Mouse (Mus musculus) heart, adult 2 months (tissue): ENCODE results near the gene Neurod1. TPM values are rescaled to one million over a fixed set of nuclear protein-coding genes. Genes with fewer than 3 reads are reported as not detected.
A peak's percentile ranks its signal among the peaks of the same experiment; 100 is the strongest.

Experiments used
- DNase-seq, 2 experiments: peaks; one replicate each; pipeline ENCODE4 v3.0.0; 2021
- H3K27ac ChIP-seq: fragments of 200-600 bp; 2 replicates; pipeline ENCODE4 v1.8.1; 2022
- H3K27me3 ChIP-seq: fragments of 200-500 bp; 2 replicates; pipeline ENCODE4 v1.6.1; 2012; ENCODE audit warnings: mild to moderate bottlenecking, low read length, inconsistent platforms, mixed read lengths; ENCODE audit not compliant: control insufficient read depth, insufficient read depth
- H3K36me3 ChIP-seq: fragments of 200-500 bp; 2 replicates; pipeline ENCODE4 v1.6.1; 2012; ENCODE audit warnings: low read length, inconsistent platforms; ENCODE audit not compliant: control insufficient read depth, insufficient read depth
- H3K4me1 ChIP-seq: fragments of 200-500 bp; 2 replicates; pipeline ENCODE4 v1.6.1; 2011; ENCODE audit warnings: low read length; ENCODE audit not compliant: control insufficient read depth, insufficient read depth
- H3K4me3 ChIP-seq: fragments of 200-600 bp; 2 replicates; pipeline ENCODE4 v1.8.1; 2022
- H3K79me2 ChIP-seq: fragments of 200-500 bp; replicated peaks from 2 replicates; pipeline ENCODE4 v1.6.1; 2012; ENCODE audit warnings: mild to moderate bottlenecking, inconsistent platforms, low read length, moderate library complexity, mixed read lengths; ENCODE audit not compliant: control insufficient read depth, insufficient read depth
- H3K9ac ChIP-seq: fragments of 200-500 bp; 2 replicates; pipeline ENCODE4 v1.6.1; 2012; ENCODE audit warnings: low read depth, mild to moderate bottlenecking, control low read depth, inconsistent platforms, low read length, mixed read lengths
- CTCF ChIP-seq: fragments of 200-600 bp; IDR thresholded peaks from 2 replicates; pipeline ENCODE4 v1.8.1; 2022; ENCODE audit warnings: antibody characterized with exemption, mild to moderate bottlenecking, moderate library complexity
- EP300 ChIP-seq: fragments of 200-500 bp; IDR thresholded peaks from 2 replicates; pipeline ENCODE4 v1.6.1; 2011; ENCODE audit warnings: low read depth, low read length, control low read depth; ENCODE audit not compliant: insufficient read depth
- POLR2A ChIP-seq: fragments of 200-500 bp; IDR thresholded peaks from 2 replicates; pipeline ENCODE4 v1.6.1; 2011; ENCODE audit warnings: mild to moderate bottlenecking, low read depth, low read length, control low read depth; ENCODE audit not compliant: insufficient read depth
- WGBS: fragments of 180-500 bp; shearing (Covaris S2); methylation state at CpG from one replicate; pipeline ENCODE4 v1.1.7; 2018; 5-methylcytosine and 5-hydroxymethylcytosine counted together
- intact Hi-C: fragments of 180-260 bp; cut with DNase I; formaldehyde crosslinking; loops from one replicate; pipeline ENCODE4 v1.15.1; 2025
- polyA plus RNA-seq: library from polyadenylated mRNA; depleted of rRNA; stranded (reverse); fragments of >200 nt; gene quantifications from 2 replicates; pipeline ENCODE4 v1.2.3, GENCODE M21; 2012
- total RNA-seq, 2 experiments: library from RNA; stranded (reverse); gene quantifications; 2 replicates each; pipeline ENCODE4 v1.2.3; 2021

Neurod1 gene
- total and polyA plus RNA-seq, 3 experiments, result not detected

- Histone ChIP-seq H3K27ac (no peak overlapping the region), H3K4me1 (no peaks in the 10 kb centered on the region), H3K79me2 (no peaks in the 10 kb centered on the region), H3K9ac (no peak overlapping the region), H3K36me3 (no peaks in the 10 kb centered on the region), H3K27me3 (peaks cover 4% of the 10 kb centered on the region), H3K4me3 (no peak overlapping the region)
- peak; percentile 34 to 43 for DNase-seq
- intact Hi-C loops, result no loop called here
- no peak for TF ChIP-seq EP300
- TF ChIP-seq POLR2A, result no peak
- TF ChIP-seq CTCF, result no peak
- WGBS, result 16% methylated on average over 6 of the region's 6 CpGs
Measured at GRCm38 (mm10) chr2:79429650-79430049, 26.9 kb downstream of the Neurod1 start.

DNA sequence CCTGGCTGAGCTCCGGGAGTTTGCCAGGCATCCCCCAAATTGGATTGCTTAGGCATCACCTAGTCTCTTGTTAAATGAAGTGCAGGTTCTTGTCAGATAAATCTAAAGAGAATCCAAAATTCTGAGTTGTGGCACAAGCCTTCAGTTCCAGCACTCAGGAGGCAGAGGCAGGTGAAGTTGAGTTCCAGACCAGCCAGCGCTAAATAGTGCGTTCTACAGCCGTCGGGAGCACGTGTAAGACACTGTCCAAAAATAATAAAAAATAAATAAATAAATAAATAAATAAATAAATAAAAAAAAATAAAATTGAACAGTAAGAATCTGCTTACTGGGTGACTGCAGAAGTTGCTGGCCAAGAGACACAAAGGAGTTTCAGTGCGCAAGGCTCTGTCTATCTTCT lies 27.4 kb downstream of the Neurod1 start:
- WGBS, result 21% methylated on average over 7 of the region's 7 CpGs
- Histone ChIP-seq H3K9ac (no peak overlapping the region), H3K4me1 (no peaks in the 10 kb centered on the region), H3K27ac (no peak overlapping the region), H3K79me2 (no peaks in the 10 kb centered on the region), H3K27me3 (peaks cover 4% of the 10 kb centered on the region), H3K4me3 (peak overlapping the region; percentile 38; the same call in 1 of the 2 replicates), H3K36me3 (no peaks in the 10 kb centered on the region)
- intact Hi-C loops, result no loop called here
- TF ChIP-seq EP300, result no peak
- TF ChIP-seq CTCF, result no peak
- no peak for TF ChIP-seq POLR2A
- no peak for DNase-seq

- H3K4me3 ChIP-seq, result peak overlapping the region; percentile 38; the same call in 1 of the 2 replicates
- H3K36me3 ChIP-seq, result no peaks in the 10 kb centered on the region
- peak overlapping the region; percentile 65 for H3K9ac ChIP-seq
- WGBS, result under 1% methylated on average over 35 of the region's 35 CpGs
- H3K4me1 ChIP-seq, result no peaks in the 10 kb centered on the region
- peaks cover 4% of the 10 kb centered on the region for H3K27me3 ChIP-seq
- no peaks in the 10 kb centered on the region for H3K79me2 ChIP-seq
- DNase-seq, result peak; percentile 32 to 43
- TF ChIP-seq EP300 (no peak), POLR2A (no peak), CTCF (no peak)
- H3K27ac ChIP-seq, result no peak overlapping the region
- intact Hi-C loops, result no loop called here
Measured at GRCm38 (mm10) chr2:79428569-79429104, 27.9 kb downstream of the Neurod1 start.

DNA sequence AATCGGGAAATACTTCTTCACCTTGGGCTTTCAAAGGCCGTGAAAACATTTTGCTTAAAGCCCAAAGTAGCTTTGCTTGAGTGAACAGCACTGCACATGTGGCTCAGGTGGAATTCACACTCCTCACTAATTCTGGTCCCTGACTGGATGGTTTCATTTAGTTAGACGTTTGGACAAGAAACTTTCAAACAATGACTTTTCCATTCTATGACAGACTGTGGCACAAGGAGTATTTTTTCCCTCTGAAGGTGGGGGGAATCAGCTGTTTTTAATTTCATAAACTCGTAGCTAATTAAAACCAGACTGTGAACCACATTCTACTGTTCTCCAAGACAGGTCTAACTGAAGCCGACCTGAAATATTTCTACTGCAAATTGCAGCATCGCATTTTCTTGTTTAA lies 28.5 kb downstream of the Neurod1 start:
- no peak for DNase-seq
- Histone ChIP-seq H3K4me3 (no peak overlapping the region), H3K27me3 (peaks cover 4% of the 10 kb centered on the region), H3K36me3 (no peaks in the 10 kb centered on the region), H3K4me1 (no peaks in the 10 kb centered on the region), H3K9ac (no peak overlapping the region), H3K79me2 (no peaks in the 10 kb centered on the region), H3K27ac (no peak overlapping the region)
- WGBS, result 45% methylated on average over 6 of the region's 6 CpGs
- TF ChIP-seq CTCF (no peak), EP300 (no peak), POLR2A (no peak)
- intact Hi-C loops, result no loop called here

GRCm38 (mm10) chr2:79421696-79422095 lies 34.9 kb downstream of the Neurod1 start:
- Histone ChIP-seq H3K79me2 (no peaks in the 10 kb centered on the region), H3K4me3 (no peak overlapping the region), H3K27me3 (no peaks in the 10 kb centered on the region), H3K9ac (no peak overlapping the region), H3K27ac (no peak overlapping the region), H3K4me1 (no peaks in the 10 kb centered on the region), H3K36me3 (no peaks in the 10 kb centered on the region)
- no peak for TF ChIP-seq POLR2A
- no peak for TF ChIP-seq CTCF
- TF ChIP-seq EP300, result no peak
- 64% methylated on average over 6 of the region's 6 CpGs for WGBS
- DNase-seq, result no peak
- intact Hi-C loops, result no loop called here

DNA sequence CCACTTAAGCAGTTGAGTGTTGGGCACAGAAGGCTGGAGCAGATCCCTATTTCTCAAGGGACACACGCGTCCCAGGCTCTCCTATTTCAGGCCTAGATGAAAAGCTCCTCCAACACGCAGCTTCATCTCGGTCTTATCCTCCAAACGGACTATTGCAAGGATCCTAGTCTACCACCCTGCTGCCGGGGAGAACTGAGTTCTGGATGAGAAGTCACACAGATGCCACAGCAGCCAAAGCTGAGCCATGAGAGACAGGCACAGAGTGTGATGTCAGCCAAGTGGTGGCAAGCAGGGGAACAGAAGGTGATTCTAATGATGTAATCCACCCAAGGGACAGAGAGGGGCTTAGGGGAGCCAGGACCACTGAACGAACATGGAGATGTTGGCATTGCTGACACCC lies 42.0 kb downstream of the Neurod1 start:
- 83% methylated on average over 7 of the region's 7 CpGs for whole genome bisulfite sequencing
- H3K79me2 ChIP-seq, result no peaks in the 10 kb centered on the region
- intact Hi-C loops, result no loop called here
- no peak for DNase-seq
- no peaks in the 10 kb centered on the region for H3K4me1 ChIP-seq
- no peak overlapping the region for H3K9ac ChIP-seq
- TF ChIP-seq CTCF, result no peak
- TF ChIP-seq POLR2A, result no peak
- TF ChIP-seq EP300, result no peak
- no peak overlapping the region for H3K27ac ChIP-seq
- H3K27me3 ChIP-seq, result no peaks in the 10 kb centered on the region
- no peaks in the 10 kb centered on the region for H3K36me3 ChIP-seq
- H3K4me3 ChIP-seq, result no peak overlapping the region
